Mouse (Mus musculus) stomach, embryonic 14.5 days (tissue): ENCODE measurements around the gene Dusp5. TPM values are rescaled to one million over a fixed set of nuclear protein-coding genes. Genes with fewer than 3 reads are reported as not detected.

Experiments used
- ATAC-seq: fragments of 200-750 bp; cut with Nextera tagmentation; 2 replicates; pipeline ENCODE4 v1.8.0; 2017; ENCODE audit warnings: low read depth, moderate TSS enrichment; ENCODE audit not compliant: insufficient number of reproducible peaks, insufficient read depth, low FRiP score
- H3K27ac ChIP-seq: fragments of 300-500 bp; sonication (generic); 2 replicates; pipeline ENCODE4 v1.5.1; 2014; ENCODE audit warnings: mild to moderate bottlenecking, low read length, moderate library complexity, mixed read lengths
- H3K27me3 ChIP-seq: fragments of 300-500 bp; sonication (generic); 2 replicates; pipeline ENCODE4 v1.6.1; 2014; ENCODE audit warnings: low read length, control low read depth, mixed read lengths; ENCODE audit not compliant: control insufficient read depth, insufficient read depth
- H3K36me3 ChIP-seq: fragments of 300-500 bp; sonication (generic); 2 replicates; pipeline ENCODE4 v1.6.1; 2014; ENCODE audit warnings: mild to moderate bottlenecking, control low read depth, low read length, moderate library complexity, mixed read lengths; ENCODE audit not compliant: control insufficient read depth, insufficient read depth
- H3K4me1 ChIP-seq: fragments of 300-500 bp; sonication (generic); 2 replicates; pipeline ENCODE4 v1.6.1; 2014; ENCODE audit warnings: low read length, control low read depth, mixed read lengths; ENCODE audit not compliant: control insufficient read depth, insufficient read depth
- H3K4me2 ChIP-seq: fragments of 300-500 bp; sonication (generic); replicated peaks from 2 replicates; pipeline ENCODE4 v1.6.1; 2014; ENCODE audit warnings: low read depth, low read length, control low read depth
- H3K4me3 ChIP-seq: fragments of 300-500 bp; sonication (generic); 2 replicates; pipeline ENCODE4 v1.5.1; 2014; ENCODE audit warnings: low read depth, low read length, control low read depth
- H3K9ac ChIP-seq: fragments of 300-500 bp; sonication (generic); replicated peaks from 2 replicates; pipeline ENCODE4 v1.6.1; 2014; ENCODE audit warnings: low read depth, mild to moderate bottlenecking, control low read depth, low read length, moderate library complexity, mixed read lengths
- H3K9me3 ChIP-seq: fragments of 300-500 bp; sonication (generic); 2 replicates; pipeline ENCODE4 v1.6.1; 2016; ENCODE audit warnings: low read depth, low read length, control low read depth; ENCODE audit not compliant: control insufficient read depth
- WGBS: fragments of 180-500 bp; shearing (Covaris S2); extraction: QIAGEN DNeasy Blood & Tissue Kit; methylation state at CpG from one replicate; pipeline ENCODE4 v1.1.7; 2014; 5-methylcytosine and 5-hydroxymethylcytosine counted together
- polyA plus RNA-seq: library from polyadenylated mRNA; unstranded; fragments of >200 nt; fragmentation: Nextera tagmentation; extraction: Ambion mirVana; gene quantifications from 2 replicates; pipeline ENCODE4 v1.2.1, GENCODE M21; 2014

Dusp5 gene
- polyA plus RNA-seq, 1 experiment from 2014 or later, result 4.6 TPM

DNA sequence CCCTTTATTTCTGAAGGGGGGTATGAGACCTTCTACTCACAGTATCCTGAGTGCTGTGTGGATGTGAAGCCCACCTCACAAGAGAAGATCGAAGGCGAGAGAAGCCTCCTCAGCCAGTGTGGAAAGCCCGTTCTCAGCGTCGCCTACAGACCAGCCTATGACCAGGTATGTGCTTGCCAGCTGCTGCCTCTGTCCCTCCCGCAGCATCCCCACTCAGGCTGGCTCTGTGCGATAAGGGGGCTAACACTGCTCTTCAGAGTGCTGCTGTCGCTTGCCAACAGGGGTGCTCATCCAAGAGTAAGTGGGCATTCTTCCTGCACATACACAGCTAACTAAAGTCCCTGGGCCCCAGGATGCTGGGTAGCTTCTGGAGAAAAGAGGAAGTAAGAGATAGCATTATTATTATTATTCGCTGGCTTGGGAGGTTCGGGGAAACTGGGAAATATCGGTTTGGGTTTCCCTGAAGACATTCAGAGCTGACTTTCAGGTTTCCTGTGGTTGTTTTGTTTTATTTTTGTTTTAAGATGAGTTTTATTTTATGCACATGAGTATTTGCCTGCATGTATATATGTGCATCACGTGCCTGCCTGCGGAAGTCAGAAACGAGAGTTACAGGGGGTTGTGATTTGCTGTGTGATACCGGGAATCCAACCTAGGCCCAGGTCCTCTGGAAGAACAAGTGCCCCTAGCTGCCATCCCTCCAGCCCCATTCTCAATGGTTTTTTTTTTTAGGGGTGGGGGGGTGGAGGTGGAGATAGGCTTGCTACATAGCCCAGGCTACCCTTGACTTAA, 5.1 kb downstream of the Dusp5 start:
- no peak overlapping the region for H3K27ac ChIP-seq
- WGBS, result 91% methylated on average over 15 of the region's 15 CpGs
- ATAC-seq, result no peak
- no peaks in the 10 kb centered on the region for H3K36me3 ChIP-seq
- no peak overlapping the region for H3K9ac ChIP-seq
- no peak overlapping the region for H3K4me2 ChIP-seq
- no peaks in the 10 kb centered on the region for H3K27me3 ChIP-seq
- no peaks in the 10 kb centered on the region for H3K9me3 ChIP-seq
- H3K4me1 ChIP-seq, result 0 out of 2 replicates have a peak, but pooled peaks cover 5% of the 10 kb centered on the region
- no peak overlapping the region for H3K4me3 ChIP-seq

DNA sequence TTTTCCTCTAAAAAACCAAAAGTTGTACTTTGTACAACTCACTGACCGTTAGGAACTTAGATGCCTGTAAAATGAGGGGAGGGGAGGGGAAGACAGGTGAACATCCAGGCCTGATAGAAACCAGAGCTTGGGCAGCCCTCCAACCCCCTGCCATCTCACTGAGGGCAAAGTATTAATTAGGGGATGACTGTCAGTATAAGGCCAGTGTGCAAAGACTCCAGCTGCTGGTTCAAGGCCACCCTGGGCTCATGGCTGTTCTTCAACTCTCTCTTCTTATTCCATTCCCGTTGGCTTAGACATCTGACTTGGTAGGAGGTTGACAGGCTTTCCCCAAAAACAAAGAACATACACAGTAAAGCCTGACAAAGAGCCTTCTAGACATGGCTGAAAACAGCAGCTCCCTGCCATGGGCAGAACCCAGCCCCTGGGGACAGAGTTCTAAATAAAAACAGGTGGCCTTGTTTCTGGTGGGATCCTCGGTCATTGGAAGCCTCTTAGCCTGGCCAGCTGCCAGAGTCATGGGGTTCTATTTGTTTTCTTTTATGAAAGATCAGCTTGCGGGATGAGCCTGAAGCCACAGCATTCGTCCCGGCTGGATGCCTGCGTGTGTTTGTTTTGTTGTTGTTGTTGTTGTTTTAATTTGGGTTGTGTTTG, 6.0 kb downstream of the Dusp5 start:
- no peak overlapping the region for H3K27ac ChIP-seq
- H3K27me3 ChIP-seq, result no peaks in the 10 kb centered on the region
- H3K36me3 ChIP-seq, result no peaks in the 10 kb centered on the region
- no peaks in the 10 kb centered on the region for H3K9me3 ChIP-seq
- no peak overlapping the region for H3K4me3 ChIP-seq
- WGBS, result 70% methylated on average over 7 of the region's 7 CpGs
- H3K9ac ChIP-seq, result no peak overlapping the region
- ATAC-seq, result no peak
- no peak overlapping the region for H3K4me2 ChIP-seq
- 0 out of 2 replicates have a peak, but pooled peaks cover 5% of the 10 kb centered on the region for H3K4me1 ChIP-seq

GRCm38 (mm10) chr19:53535421-53535820, 6.5 kb downstream of the Dusp5 start:
- no peak overlapping the region for H3K4me2 ChIP-seq
- WGBS, result 87% methylated on average over 6 of the region's 6 CpGs

GRCm38 (mm10) chr19:53536251-53536650, 7.3 kb downstream of the Dusp5 start:
- 0 out of 2 replicates have a peak, but pooled peaks cover 3% of the 10 kb centered on the region for H3K4me1 ChIP-seq
- no peaks in the 10 kb centered on the region for H3K36me3 ChIP-seq
- no peak overlapping the region for H3K4me2 ChIP-seq
- no peaks in the 10 kb centered on the region for H3K27me3 ChIP-seq
- H3K4me3 ChIP-seq, result no peak overlapping the region
- WGBS, result 88% methylated on average over 6 of the region's 6 CpGs
- H3K9ac ChIP-seq, result no peak overlapping the region
- H3K9me3 ChIP-seq, result no peaks in the 10 kb centered on the region
- no peak for ATAC-seq
- H3K27ac ChIP-seq, result no peak overlapping the region

More at GRCm38 (mm10) chr19:53535421-53535820, 6.5 kb downstream of the Dusp5 start:
- no peak overlapping the region for H3K27ac ChIP-seq
- H3K27me3 ChIP-seq, result no peaks in the 10 kb centered on the region
- 0 out of 2 replicates have a peak, but pooled peaks cover 5% of the 10 kb centered on the region for H3K4me1 ChIP-seq
- ATAC-seq, result no peak
- no peaks in the 10 kb centered on the region for H3K9me3 ChIP-seq
- H3K36me3 ChIP-seq, result no peaks in the 10 kb centered on the region
- H3K9ac ChIP-seq, result no peak overlapping the region
- H3K4me3 ChIP-seq, result no peak overlapping the region

DNA sequence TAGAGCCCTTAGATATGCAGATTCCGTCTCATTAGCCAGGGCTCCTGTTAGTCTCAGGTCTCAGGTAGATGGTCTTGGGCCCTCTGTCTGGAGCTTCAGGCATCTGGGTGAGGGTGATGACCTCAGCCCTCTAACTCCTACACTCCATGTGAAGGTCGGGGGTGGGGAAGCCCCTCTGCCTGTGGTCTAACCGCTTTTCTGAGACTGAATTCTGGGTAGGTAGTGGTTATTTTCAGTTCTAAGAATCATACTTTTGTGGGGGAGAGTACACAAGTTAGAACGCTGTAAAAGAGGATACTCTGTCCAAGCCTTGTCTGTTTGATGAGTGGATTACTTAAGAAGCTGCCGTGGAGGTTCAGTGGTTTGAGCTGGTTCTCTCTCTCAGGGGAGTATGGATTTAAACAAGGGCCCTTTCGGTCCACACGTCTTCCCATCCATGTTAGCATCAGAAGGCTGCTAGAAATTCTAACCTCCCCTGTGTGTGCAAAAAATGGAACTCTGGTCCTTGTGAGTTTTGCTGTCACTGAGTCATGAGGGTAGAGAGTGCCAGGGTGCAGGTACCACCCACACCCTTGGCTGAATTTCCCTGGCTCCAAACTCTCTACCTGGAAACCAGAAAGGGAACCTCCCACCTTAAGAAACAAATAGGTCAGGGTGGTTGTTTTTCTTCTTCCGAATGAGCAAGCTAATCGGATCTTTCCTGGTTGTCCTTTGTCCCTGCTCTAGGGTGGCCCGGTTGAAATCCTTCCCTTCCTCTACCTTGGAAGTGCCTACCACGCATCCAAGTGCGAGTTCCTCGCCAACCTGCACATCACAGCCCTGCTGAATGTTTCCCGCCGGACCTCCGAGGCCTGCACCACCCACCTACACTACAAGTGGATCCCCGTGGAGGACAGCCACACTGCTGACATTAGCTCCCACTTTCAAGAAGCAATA, 8.1 kb downstream of the Dusp5 start:
- Histone ChIP-seq H3K9ac (no peak overlapping the region), H3K9me3 (no peaks in the 10 kb centered on the region), H3K4me2 (no peak overlapping the region), H3K27me3 (no peaks in the 10 kb centered on the region), H3K27ac (no peak overlapping the region), H3K4me1 (0 out of 2 replicates have a peak, but pooled peaks cover under 1% of the 10 kb centered on the region), H3K4me3 (no peak overlapping the region), H3K36me3 (no peaks in the 10 kb centered on the region)
- 87% methylated on average over 17 of the region's 17 CpGs for WGBS
- ATAC-seq, result no peak

GRCm38 (mm10) chr19:53538024-53538423, 9.1 kb downstream of the Dusp5 start:
- Histone ChIP-seq H3K9ac (no peak overlapping the region), H3K36me3 (no peaks in the 10 kb centered on the region), H3K4me2 (no peak overlapping the region), H3K27ac (no peak overlapping the region), H3K9me3 (no peaks in the 10 kb centered on the region), H3K27me3 (no peaks in the 10 kb centered on the region), H3K4me3 (no peak overlapping the region), H3K4me1 (no peaks in the 10 kb centered on the region)
- ATAC-seq, result no peak
- 88% methylated on average over 11 of the region's 11 CpGs for WGBS

DNA sequence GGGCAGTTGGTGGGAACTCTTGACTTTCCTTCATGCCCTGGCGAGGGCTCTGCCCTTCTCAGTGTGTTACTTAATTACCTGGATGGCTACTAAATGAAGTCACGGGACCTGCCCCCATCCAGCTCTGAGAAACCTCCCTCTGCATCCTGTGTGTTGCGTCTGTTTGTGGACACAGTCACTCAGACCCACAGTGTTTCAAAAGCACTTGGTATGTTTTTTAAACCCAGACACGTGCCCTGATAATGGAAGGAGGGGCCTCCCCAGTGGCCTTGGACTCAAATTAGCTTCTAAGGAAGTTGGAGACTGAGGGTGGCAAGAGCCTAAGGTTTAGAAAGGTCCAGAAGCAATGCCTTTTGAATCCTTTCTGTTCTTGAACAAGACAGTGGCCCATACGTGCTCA, 9.9 kb downstream of the Dusp5 start:
- Histone ChIP-seq H3K9me3 (no peaks in the 10 kb centered on the region), H3K9ac (no peak overlapping the region), H3K4me2 (no peak overlapping the region), H3K36me3 (no peaks in the 10 kb centered on the region), H3K4me1 (no peaks in the 10 kb centered on the region), H3K27me3 (no peaks in the 10 kb centered on the region), H3K4me3 (no peak overlapping the region), H3K27ac (no peak overlapping the region)
- WGBS, result 69% methylated on average over 5 of the region's 5 CpGs
- ATAC-seq, result no peak

GRCm38 (mm10) chr19:53539296-53539695, 10.4 kb downstream of the Dusp5 start:
- no peaks in the 10 kb centered on the region for H3K9me3 ChIP-seq
- H3K9ac ChIP-seq, result no peak overlapping the region
- no peaks in the 10 kb centered on the region for H3K27me3 ChIP-seq
- 57% methylated on average over 3 of the region's 3 CpGs for WGBS
- no peaks in the 10 kb centered on the region for H3K4me1 ChIP-seq
- H3K4me2 ChIP-seq, result no peak overlapping the region
- H3K27ac ChIP-seq, result no peak overlapping the region
- H3K4me3 ChIP-seq, result no peak overlapping the region
- no peaks in the 10 kb centered on the region for H3K36me3 ChIP-seq
- ATAC-seq, result no peak
